Mouse (Mus musculus): ENCODE measurements around the gene Wdr82. TPM values are rescaled to one million over a fixed set of nuclear protein-coding genes. Genes with fewer than 3 reads are reported as not detected.

Gene Wdr82
- polyA plus RNA-seq, 2 experiments, result 6.5 to 24.5 TPM

DNA sequence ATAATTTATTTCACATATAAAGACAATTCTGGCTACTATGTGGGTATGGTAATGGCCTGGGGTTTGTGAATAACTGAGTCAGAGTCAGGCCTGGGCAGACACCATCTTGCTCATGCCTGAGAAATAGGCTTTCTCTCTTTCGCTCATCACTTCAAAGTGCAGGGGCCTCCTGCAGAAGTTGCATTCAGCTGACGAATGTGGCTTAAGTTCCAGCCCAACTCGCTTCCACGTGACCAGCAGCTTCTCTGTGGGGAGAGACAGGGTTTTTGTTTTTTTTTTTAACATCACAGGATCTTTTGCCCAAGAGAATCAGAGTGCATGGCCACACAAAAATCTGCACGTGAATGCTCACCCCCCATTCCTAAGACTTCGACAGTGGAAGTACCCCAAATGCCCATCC is 63.2 kb downstream of the Wdr82 start:
- DNase-seq (ENCODE audit: low read depth in 3 of 3, low spot score in 3 of 3), result no peak
- Histone ChIP-seq H3K4me3 (ENCODE audit: insufficient read depth in 1 of 2, low read depth in 2 of 2, low read length in 2 of 2) (no peak overlapping the region), H3K9ac (replicated peaks) (no peak overlapping the region), H3K36me3 (replicated peaks; ENCODE audit: control insufficient read depth, insufficient read depth, low read depth) (peaks cover 2% of the 10 kb centered on the region), H3K4me2 (ENCODE audit: low read depth) (no peak overlapping the region), H3K4me1 (replicated peaks; ENCODE audit: control insufficient read depth in 2 of 2, insufficient read depth in 2 of 2, low read length in 1 of 2) (0 out of 4 replicates have a peak, but pooled peaks cover 0 to 2% of the 10 kb centered on the region in 2 experiments), H3K27me3 (ENCODE audit: control insufficient read depth, insufficient read depth, low read length) (no peaks in the 10 kb centered on the region), H3K27ac (no peak overlapping the region), H3K9me3 (ENCODE audit: control insufficient read depth, low read length) (no peaks in the 10 kb centered on the region)
- ATAC-seq (ENCODE audit: insufficient read depth), result no peak
- WGBS (ENCODE audit: insufficient replicate concordance), result 73% methylated on average over 6 of the region's 6 CpGs
- TF ChIP-seq EP300 (IDR thresholded peaks at IDR 0.05; ENCODE audit: low read depth), result no peak
- TF ChIP-seq CTCF (IDR thresholded peaks at IDR 0.05; ENCODE audit: low read depth), result no peak

DNA sequence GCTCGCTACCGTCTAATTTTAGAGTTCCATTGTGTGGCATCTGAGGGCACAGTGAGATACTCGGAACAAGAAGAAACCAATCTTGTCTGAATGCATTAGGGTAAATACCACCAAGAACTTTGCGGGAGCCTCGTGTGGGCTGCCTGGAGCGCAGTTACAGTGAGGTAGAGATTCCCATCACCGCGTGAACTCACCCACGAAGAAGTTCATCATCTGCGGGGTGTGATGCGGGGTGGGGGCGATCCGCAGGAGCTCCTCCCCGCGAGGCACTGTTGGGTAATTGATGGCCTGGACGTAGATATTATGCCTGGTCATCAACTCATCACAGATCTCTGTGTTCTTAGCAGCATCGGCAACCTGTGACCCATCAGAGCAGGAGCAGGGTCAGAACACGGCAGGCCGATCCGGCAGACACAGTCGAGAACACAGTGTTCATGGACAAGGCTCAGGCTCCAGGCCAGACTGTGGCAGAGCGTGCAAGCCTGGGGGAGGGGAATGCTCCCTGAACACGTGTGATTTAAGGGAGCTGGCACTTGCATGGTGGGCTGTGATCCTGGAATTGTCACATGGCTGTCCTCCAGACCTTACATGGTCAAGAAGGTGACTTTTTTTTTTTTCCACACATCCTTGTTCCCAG is 64.6 kb downstream of the Wdr82 start:
- peaks cover 2% of the 10 kb centered on the region for H3K36me3 ChIP-seq (replicated peaks; ENCODE audit: control insufficient read depth, insufficient read depth, low read depth)
- TF ChIP-seq CTCF (IDR thresholded peaks at IDR 0.05; ENCODE audit: low read depth) (no peak), EP300 (IDR thresholded peaks at IDR 0.05; ENCODE audit: low read depth) (no peak)
- WGBS (ENCODE audit: insufficient replicate concordance), result 84% methylated on average over 23 of the region's 23 CpGs
- DNase-seq (ENCODE audit: low read depth in 3 of 3, low spot score in 3 of 3) (no peak), ATAC-seq (ENCODE audit: insufficient read depth) (no peak)
- no peak overlapping the region for H3K4me3 ChIP-seq (ENCODE audit: insufficient read depth in 1 of 2, low read depth in 2 of 2, low read length in 2 of 2)
- no peaks in the 10 kb centered on the region for H3K9me3 ChIP-seq (ENCODE audit: control insufficient read depth, low read length)
- no peak overlapping the region for H3K4me2 ChIP-seq (ENCODE audit: low read depth)
- no peaks in the 10 kb centered on the region for H3K27me3 ChIP-seq (ENCODE audit: control insufficient read depth, insufficient read depth, low read length)
- H3K27ac ChIP-seq, result no peak overlapping the region
- no peak overlapping the region for H3K9ac ChIP-seq (replicated peaks)
- 0 out of 4 replicates have a peak, but pooled peaks cover 0 to 2% of the 10 kb centered on the region in 2 experiments for H3K4me1 ChIP-seq (replicated peaks; ENCODE audit: control insufficient read depth in 2 of 2, insufficient read depth in 2 of 2, low read length in 1 of 2)

DNA sequence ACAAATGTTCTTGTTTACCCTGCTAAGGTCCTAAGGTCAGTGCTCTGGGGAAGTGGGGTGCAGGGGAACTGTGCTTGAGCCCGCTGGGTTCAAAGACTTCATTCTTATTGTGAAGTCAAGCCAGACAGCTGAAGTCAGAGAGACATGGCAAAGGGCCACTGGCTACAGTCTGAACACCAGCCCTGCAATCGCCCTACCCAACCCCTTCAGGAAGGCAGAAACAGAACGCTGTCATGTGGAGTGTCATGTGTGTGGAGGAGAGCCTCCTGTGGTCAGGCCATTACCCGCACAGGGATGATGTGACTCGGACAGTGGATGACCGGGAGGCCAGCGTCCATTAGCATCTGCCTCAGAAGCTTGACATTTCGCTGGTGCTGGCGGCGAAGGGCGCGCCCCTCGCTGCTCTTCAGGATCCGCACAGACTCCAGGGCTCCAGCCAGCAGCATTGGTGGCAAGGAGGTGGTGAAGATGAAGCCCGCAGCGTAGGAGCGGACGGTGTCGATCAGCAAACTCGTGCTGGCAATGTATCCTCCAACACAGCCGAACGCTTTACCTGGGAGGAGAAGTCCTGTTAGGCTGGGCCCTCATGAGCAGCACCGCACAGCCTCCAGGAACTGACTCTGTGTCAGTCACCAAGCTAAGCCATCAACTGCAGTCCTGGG is 65.6 kb downstream of the Wdr82 start:
- Histone ChIP-seq H3K27me3 (ENCODE audit: control insufficient read depth, insufficient read depth, low read length) (no peaks in the 10 kb centered on the region), H3K9me3 (ENCODE audit: control insufficient read depth, low read length) (no peaks in the 10 kb centered on the region), H3K4me2 (ENCODE audit: low read depth) (no peak overlapping the region), H3K36me3 (replicated peaks; ENCODE audit: control insufficient read depth, insufficient read depth, low read depth) (peaks cover 6% of the 10 kb centered on the region), H3K4me3 (ENCODE audit: insufficient read depth in 1 of 2, low read depth in 2 of 2, low read length in 2 of 2) (no peak overlapping the region), H3K9ac (replicated peaks) (no peak overlapping the region), H3K4me1 (replicated peaks; ENCODE audit: control insufficient read depth in 2 of 2, insufficient read depth in 2 of 2, low read length in 1 of 2) (no peaks in the 10 kb centered on the region), H3K27ac (no peak overlapping the region)
- TF ChIP-seq EP300 (IDR thresholded peaks at IDR 0.05; ENCODE audit: low read depth), result no peak
- TF ChIP-seq CTCF (IDR thresholded peaks at IDR 0.05; ENCODE audit: low read depth), result no peak
- 85% methylated on average over 23 of the region's 23 CpGs for WGBS (ENCODE audit: insufficient replicate concordance)
- DNase-seq (ENCODE audit: low read depth in 3 of 3, low spot score in 3 of 3) (no peak), ATAC-seq (ENCODE audit: insufficient read depth) (no peak)

DNA sequence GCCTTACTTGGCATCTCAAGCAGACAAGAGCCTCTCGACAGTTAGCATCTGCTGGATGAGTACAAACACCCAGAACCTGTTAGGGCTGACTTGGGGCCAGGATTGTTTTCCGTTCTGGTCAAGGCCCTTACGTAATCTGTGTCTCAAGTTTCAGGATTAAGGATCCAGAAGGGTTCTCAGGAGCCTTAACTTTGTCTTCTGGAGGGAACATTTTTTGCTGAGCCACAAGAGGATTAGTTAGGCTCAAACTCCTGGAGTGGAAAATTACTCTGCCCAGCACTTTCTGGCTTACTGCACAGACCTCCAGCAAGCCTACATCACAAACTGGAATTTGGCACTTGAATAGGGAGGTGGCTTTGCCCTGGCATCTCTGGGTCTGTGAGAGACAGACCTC is 66.1 kb downstream of the Wdr82 start:
- Histone ChIP-seq H3K4me2 (ENCODE audit: low read depth) (no peak overlapping the region), H3K36me3 (replicated peaks; ENCODE audit: control insufficient read depth, insufficient read depth, low read depth) (peaks cover 6% of the 10 kb centered on the region), H3K9ac (replicated peaks) (no peak overlapping the region), H3K27ac (no peak overlapping the region), H3K4me3 (ENCODE audit: insufficient read depth in 1 of 2, low read depth in 2 of 2, low read length in 2 of 2) (no peak overlapping the region), H3K9me3 (ENCODE audit: control insufficient read depth, low read length) (no peaks in the 10 kb centered on the region), H3K27me3 (ENCODE audit: control insufficient read depth, insufficient read depth, low read length) (no peaks in the 10 kb centered on the region), H3K4me1 (replicated peaks; ENCODE audit: control insufficient read depth in 2 of 2, insufficient read depth in 2 of 2, low read length in 1 of 2) (no peaks in the 10 kb centered on the region)
- no peak for DNase-seq (ENCODE audit: low read depth in 3 of 3, low spot score in 3 of 3)
- TF ChIP-seq CTCF (IDR thresholded peaks at IDR 0.05; ENCODE audit: low read depth) (no peak), EP300 (IDR thresholded peaks at IDR 0.05; ENCODE audit: low read depth) (no peak)
- 87% methylated on average over 3 of the region's 3 CpGs for WGBS (ENCODE audit: insufficient replicate concordance)
- no peak for ATAC-seq (ENCODE audit: insufficient read depth)

DNA sequence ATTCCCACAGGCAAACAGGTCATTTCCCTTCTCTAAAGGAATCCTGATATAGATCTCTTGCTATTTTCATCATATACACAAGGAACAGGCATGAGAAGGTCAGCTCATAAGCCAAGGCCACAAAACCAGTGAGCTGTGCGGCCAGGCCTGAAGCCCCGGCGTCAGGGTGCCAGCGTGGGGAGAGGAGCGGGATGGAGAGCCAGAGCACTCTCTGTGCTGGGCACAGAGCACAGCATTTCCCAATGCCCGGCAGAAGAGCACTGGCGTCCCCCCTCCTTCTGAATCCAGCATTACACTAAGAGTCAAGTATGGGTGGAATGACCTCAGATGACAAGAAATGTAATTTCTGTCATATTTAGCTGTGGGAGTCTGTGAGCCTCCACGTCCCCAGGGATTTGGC is 66.7 kb downstream of the Wdr82 start:
- DNase-seq (ENCODE audit: low read depth in 3 of 3, low spot score in 3 of 3), result no peak
- H3K9ac ChIP-seq (replicated peaks), result no peak overlapping the region
- 74% methylated on average over 8 of the region's 8 CpGs for WGBS (ENCODE audit: insufficient replicate concordance)
- H3K36me3 ChIP-seq (replicated peaks; ENCODE audit: control insufficient read depth, insufficient read depth, low read depth), result peaks cover 6% of the 10 kb centered on the region
- TF ChIP-seq CTCF (IDR thresholded peaks at IDR 0.05; ENCODE audit: low read depth) (no peak), EP300 (IDR thresholded peaks at IDR 0.05; ENCODE audit: low read depth) (no peak)
- H3K27ac ChIP-seq, result no peak overlapping the region
- H3K4me1 ChIP-seq (replicated peaks; ENCODE audit: control insufficient read depth in 2 of 2, insufficient read depth in 2 of 2, low read length in 1 of 2), result no peaks in the 10 kb centered on the region
- no peaks in the 10 kb centered on the region for H3K9me3 ChIP-seq (ENCODE audit: control insufficient read depth, low read length)
- no peak for ATAC-seq (ENCODE audit: insufficient read depth)
- H3K4me2 ChIP-seq (ENCODE audit: low read depth), result no peak overlapping the region
- no peak overlapping the region for H3K4me3 ChIP-seq (ENCODE audit: insufficient read depth in 1 of 2, low read depth in 2 of 2, low read length in 2 of 2)
- no peaks in the 10 kb centered on the region for H3K27me3 ChIP-seq (ENCODE audit: control insufficient read depth, insufficient read depth, low read length)
